Mouse (Mus musculus) lung, embryonic 16.5 days (tissue): Measurements from ENCODE around the gene Lrrc42. TPM values are rescaled to one million over a fixed set of nuclear protein-coding genes. Genes with fewer than 3 reads are reported as not detected.

Experiments
- ATAC-seq: fragments of 200-750 bp; cut with Nextera tagmentation; 2 replicates; pipeline ENCODE4 v1.8.0; 2017; ENCODE audit warnings: low read depth, mild to moderate bottlenecking, moderate library complexity
- H3K27ac ChIP-seq: fragments of 300-500 bp; sonication (generic); 2 replicates; pipeline ENCODE4 v1.5.1; 2014; ENCODE audit warnings: mild to moderate bottlenecking, control low read depth, low read length
- H3K27me3 ChIP-seq: fragments of 300-500 bp; sonication (generic); 2 replicates; pipeline ENCODE4 v1.6.1; 2014; ENCODE audit warnings: low read depth, low read length, mixed read lengths; ENCODE audit not compliant: control insufficient read depth, insufficient read depth
- H3K36me3 ChIP-seq: fragments of 300-500 bp; sonication (generic); 2 replicates; pipeline ENCODE4 v1.6.1; 2014; ENCODE audit warnings: low read length; ENCODE audit not compliant: control insufficient read depth, insufficient read depth
- H3K4me1 ChIP-seq: fragments of 300-500 bp; sonication (generic); replicated peaks from 2 replicates; pipeline ENCODE4 v1.6.1; 2014; ENCODE audit warnings: low read length, mixed read lengths; ENCODE audit not compliant: control insufficient read depth, insufficient read depth
- H3K4me2 ChIP-seq: fragments of 300-500 bp; sonication (generic); 2 replicates; pipeline ENCODE4 v1.6.1; 2014; ENCODE audit warnings: low read depth, low read length, control low read depth
- H3K4me3 ChIP-seq: fragments of 300-500 bp; sonication (generic); 2 replicates; pipeline ENCODE4 v1.5.1; 2014; ENCODE audit warnings: mild to moderate bottlenecking, low read length, control low read depth
- H3K9ac ChIP-seq: fragments of 300-500 bp; sonication (generic); 2 replicates; pipeline ENCODE4 v1.6.1; 2014; ENCODE audit warnings: low read length, control low read depth
- H3K9me3 ChIP-seq: fragments of 300-500 bp; sonication (generic); 2 replicates; pipeline ENCODE4 v1.6.1; 2016; ENCODE audit warnings: low read length; ENCODE audit not compliant: control insufficient read depth
- WGBS: fragments of 180-500 bp; shearing (Covaris S2); extraction: QIAGEN DNeasy Blood & Tissue Kit; methylation state at CpG from one replicate; pipeline ENCODE4 v1.1.7; 2014; 5-methylcytosine and 5-hydroxymethylcytosine counted together
- polyA plus RNA-seq: library from polyadenylated mRNA; unstranded; fragments of >200 nt; fragmentation: Nextera tagmentation; extraction: Ambion mirVana; gene quantifications from 2 replicates; pipeline ENCODE4 v1.2.1, GENCODE M21; 2015

The Lrrc42 gene
- polyA plus RNA-seq, 1 experiment from 2014 or later = 71.2 TPM

DNA sequence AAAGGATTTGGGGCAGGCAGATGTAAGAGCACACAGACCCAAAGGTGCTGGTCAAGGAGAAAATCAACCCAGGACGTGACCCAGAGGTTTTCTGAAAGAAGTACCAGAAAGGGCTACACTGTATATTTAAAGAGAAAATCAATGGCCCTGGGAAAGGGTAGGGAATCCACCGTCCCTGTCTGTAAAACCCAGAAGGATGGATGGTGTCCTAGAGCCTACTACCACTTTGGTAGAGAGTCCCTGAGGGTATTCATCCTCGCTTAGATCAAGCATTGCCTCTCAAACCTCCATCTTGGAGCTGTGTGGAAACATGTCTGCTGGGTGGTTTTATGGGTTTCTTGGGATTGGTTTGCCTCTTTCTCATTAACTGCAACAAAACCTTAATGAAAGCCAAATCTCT lies 1.1 kb upstream of the Lrrc42 start:
- Histone ChIP-seq H3K9me3 (no peaks in the 10 kb centered on the region), H3K4me2 (peak overlapping the region; percentile 73), H3K4me3 (peak overlapping the region; percentile 85), H3K36me3 (no peaks in the 10 kb centered on the region), H3K9ac (peak overlapping the region; percentile 91), H3K27ac (peak overlapping the region; percentile 46; the same call in 1 of the 2 replicates), H3K4me1 (peaks cover 23% of the 10 kb centered on the region), H3K27me3 (no peaks in the 10 kb centered on the region)
- 17% methylated on average over 3 of the region's 3 CpGs for WGBS
- no peak for ATAC-seq

DNA sequence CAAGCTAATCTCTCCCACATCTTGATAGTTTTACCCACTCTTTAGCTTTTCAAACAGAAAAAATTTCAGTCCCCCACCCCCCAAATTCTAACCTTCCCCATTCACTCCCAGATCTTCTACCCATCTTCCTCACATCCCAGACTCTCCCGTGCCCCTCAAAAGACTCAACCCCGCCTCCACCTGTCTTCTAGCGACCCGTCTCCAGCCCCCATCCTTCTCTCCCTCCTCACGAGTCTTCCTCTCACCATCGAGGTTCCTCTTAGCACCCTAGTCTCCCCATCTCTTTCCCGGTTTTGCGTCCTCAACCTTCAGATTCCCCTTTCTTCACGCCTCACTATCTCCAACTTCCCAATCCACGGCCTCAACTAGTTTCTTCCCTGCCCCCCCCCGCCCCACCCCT lies 810 bp downstream of the Lrrc42 start:
- H3K4me1 ChIP-seq = peaks cover 28% of the 10 kb centered on the region
- WGBS = 0% methylated on average over 11 of the region's 11 CpGs
- H3K27me3 ChIP-seq = no peaks in the 10 kb centered on the region
- H3K9ac ChIP-seq = peak overlapping the region; percentile 85
- peak overlapping the region; percentile 87 for H3K4me2 ChIP-seq
- H3K27ac ChIP-seq = peak overlapping the region; percentile 85; the same call in 1 of the 2 replicates
- H3K4me3 ChIP-seq = peak overlapping the region; percentile 85
- H3K9me3 ChIP-seq = no peaks in the 10 kb centered on the region
- ATAC-seq = no peak
- H3K36me3 ChIP-seq = no peaks in the 10 kb centered on the region

DNA sequence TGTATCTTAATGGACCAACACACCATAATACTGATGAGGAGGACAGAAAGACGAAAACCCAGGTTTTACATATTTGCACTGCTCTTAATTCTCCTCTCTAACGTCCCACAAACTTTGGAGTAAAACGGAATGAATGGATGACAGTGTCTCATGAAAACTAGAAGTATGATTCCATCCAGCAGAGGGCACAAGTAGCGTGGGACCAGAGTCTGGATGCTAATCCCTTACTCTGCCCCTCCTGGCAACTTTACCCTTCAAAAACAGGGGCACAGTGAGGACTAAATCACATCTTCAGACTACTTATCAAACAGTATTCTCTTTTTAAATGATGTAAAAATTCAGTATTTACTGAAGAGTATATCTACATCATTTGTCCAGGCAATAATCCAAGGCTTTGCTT lies 2.8 kb downstream of the Lrrc42 start:
- H3K9ac ChIP-seq = no peak overlapping the region
- 18% methylated on average over 4 of the region's 4 CpGs for WGBS
- no peak overlapping the region for H3K4me2 ChIP-seq
- ATAC-seq = no peak
- H3K27me3 ChIP-seq = no peaks in the 10 kb centered on the region
- H3K4me1 ChIP-seq = peaks cover 40% of the 10 kb centered on the region
- no peaks in the 10 kb centered on the region for H3K9me3 ChIP-seq
- no peaks in the 10 kb centered on the region for H3K36me3 ChIP-seq
- H3K27ac ChIP-seq = no peak overlapping the region
- H3K4me3 ChIP-seq = no peak overlapping the region

DNA sequence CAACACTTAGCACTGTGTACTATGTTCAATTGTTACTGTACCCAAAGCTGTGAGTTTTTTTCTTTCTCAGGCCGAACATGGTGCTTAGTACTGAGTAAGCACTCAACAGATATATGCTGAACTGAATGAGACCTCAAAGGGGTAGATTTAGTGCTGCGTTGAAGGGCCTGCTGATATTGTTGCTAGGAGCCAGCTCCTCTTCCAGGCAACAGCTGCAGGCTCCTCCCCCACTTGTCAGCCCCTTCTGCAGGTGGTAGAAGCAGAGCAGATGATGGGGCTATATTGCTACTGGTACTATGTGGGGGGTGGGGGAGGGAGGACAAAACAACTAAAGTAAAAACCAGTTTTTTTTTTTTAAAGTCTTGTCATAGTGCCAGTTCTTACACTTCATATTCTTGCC lies 3.9 kb downstream of the Lrrc42 start:
- H3K4me1 ChIP-seq = peaks cover 45% of the 10 kb centered on the region
- 40% methylated on average over 2 of the region's 2 CpGs for WGBS
- no peak overlapping the region for H3K4me3 ChIP-seq
- H3K9me3 ChIP-seq = no peaks in the 10 kb centered on the region
- ATAC-seq = no peak
- H3K4me2 ChIP-seq = no peak overlapping the region
- H3K27me3 ChIP-seq = no peaks in the 10 kb centered on the region
- H3K27ac ChIP-seq = peak overlapping the region; percentile 6; the same call in 1 of the 2 replicates
- H3K9ac ChIP-seq = no peak overlapping the region
- H3K36me3 ChIP-seq = no peaks in the 10 kb centered on the region

DNA sequence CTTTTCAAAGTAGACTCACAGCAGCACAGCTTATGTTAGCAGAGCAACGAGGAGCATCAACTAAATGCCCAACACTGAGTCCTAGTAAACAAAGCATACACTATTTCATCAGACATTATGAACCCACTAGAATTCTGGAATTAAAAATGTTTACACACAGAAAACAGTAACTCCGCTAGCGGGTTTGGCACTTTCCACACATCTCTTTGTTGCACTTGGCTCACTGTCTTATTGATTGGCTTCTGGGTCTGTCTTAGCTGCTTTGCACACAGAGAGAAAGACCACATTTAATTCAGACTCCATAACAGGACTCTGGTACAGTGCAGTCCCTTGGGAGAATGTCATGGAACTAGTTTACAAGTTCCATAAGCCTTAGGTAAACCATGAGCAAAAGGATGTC lies 5.3 kb downstream of the Lrrc42 start:
- no peak for ATAC-seq
- no peaks in the 10 kb centered on the region for H3K27me3 ChIP-seq
- 73% methylated on average over 3 of the region's 3 CpGs for WGBS
- H3K4me1 ChIP-seq = peaks cover 42% of the 10 kb centered on the region
- no peak overlapping the region for H3K4me2 ChIP-seq
- H3K4me3 ChIP-seq = no peak overlapping the region
- peaks cover 1% of the 10 kb centered on the region; the same call in 1 of the 2 replicates for H3K36me3 ChIP-seq
- no peak overlapping the region for H3K27ac ChIP-seq
- no peak overlapping the region for H3K9ac ChIP-seq
- H3K9me3 ChIP-seq = no peaks in the 10 kb centered on the region

DNA sequence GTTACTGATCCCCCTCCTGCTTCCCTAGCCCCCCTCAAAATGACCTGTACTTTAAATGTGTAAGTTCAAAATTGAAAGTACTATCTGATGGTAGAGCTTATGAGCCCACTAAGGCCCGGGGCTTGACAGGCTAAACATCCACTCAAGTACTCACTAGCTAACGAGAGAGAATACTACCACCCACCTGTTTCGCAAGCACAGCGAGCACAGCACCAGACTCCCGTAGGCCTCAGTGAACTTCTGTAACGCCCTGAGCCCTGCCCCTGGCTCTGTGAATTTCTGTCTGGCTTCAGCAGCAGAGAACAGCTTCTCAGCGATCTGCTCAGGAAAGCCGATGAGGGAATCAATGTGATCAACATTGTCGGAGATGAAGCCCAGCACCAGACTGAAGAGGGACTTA lies 6.2 kb downstream of the Lrrc42 start:
- Histone ChIP-seq H3K9me3 (no peaks in the 10 kb centered on the region), H3K4me3 (no peak overlapping the region), H3K4me1 (peaks cover 38% of the 10 kb centered on the region), H3K9ac (no peak overlapping the region), H3K27me3 (no peaks in the 10 kb centered on the region), H3K27ac (no peak overlapping the region), H3K4me2 (no peak overlapping the region), H3K36me3 (peaks cover 6% of the 10 kb centered on the region)
- WGBS = 67% methylated on average over 9 of the region's 9 CpGs
- no peak for ATAC-seq

DNA sequence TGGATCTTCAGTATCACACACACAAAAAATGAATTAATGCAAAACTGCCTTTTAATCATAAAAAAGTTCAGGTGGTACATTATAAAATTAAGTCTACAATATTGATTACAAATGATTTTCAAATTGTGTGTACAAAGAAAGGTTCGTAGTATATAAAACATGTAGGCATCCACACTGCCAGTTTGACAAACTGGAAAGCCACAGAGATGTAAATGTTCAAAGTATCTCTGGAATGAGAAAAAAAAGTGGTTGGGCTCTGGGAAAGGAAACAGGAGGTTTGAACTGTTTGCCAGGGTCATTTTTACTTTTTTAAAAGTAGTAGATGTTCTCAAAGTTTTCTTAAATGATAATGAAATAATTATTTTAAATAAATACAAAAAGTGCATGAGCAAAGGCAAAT lies 7.3 kb downstream of the Lrrc42 start:
- no peak overlapping the region for H3K4me2 ChIP-seq
- H3K36me3 ChIP-seq = peaks cover 9% of the 10 kb centered on the region
- H3K4me1 ChIP-seq = peaks cover 34% of the 10 kb centered on the region
- no peak overlapping the region for H3K9ac ChIP-seq
- no peak for ATAC-seq
- H3K9me3 ChIP-seq = no peaks in the 10 kb centered on the region
- H3K4me3 ChIP-seq = no peak overlapping the region
- no peaks in the 10 kb centered on the region for H3K27me3 ChIP-seq
- WGBS = 31% methylated on average over 1 of the region's 1 CpGs
- peak overlapping the region; percentile 74; the same call in 1 of the 2 replicates for H3K27ac ChIP-seq

DNA sequence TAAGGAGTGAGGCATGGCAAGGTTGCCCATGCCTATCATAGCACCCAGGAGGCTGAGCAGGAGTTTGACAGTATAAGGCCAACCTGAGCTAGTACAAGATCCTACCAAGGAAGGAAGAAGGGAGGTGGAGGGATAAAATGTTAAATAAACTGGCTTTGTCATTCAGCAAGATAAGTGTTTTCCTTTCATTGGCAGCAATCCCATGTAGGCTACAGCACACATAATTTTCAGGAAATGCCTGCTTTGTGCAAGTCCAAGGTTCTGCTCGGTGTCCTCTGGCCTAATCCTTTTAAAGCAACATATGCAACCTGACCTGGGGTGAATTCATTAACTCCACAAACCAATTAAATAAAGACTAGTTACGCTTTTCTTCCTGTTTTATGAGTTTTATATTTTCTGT lies 8.0 kb downstream of the Lrrc42 start:
- Histone ChIP-seq H3K4me2 (no peak overlapping the region), H3K27ac (peak overlapping the region; percentile 74), H3K9ac (no peak overlapping the region), H3K4me3 (no peak overlapping the region), H3K27me3 (no peaks in the 10 kb centered on the region), H3K36me3 (peaks cover 14% of the 10 kb centered on the region), H3K4me1 (peaks cover 33% of the 10 kb centered on the region), H3K9me3 (no peaks in the 10 kb centered on the region)
- WGBS = 36% methylated on average over 2 of the region's 2 CpGs
- no peak; the same call in 1 of the 2 replicates for ATAC-seq

DNA sequence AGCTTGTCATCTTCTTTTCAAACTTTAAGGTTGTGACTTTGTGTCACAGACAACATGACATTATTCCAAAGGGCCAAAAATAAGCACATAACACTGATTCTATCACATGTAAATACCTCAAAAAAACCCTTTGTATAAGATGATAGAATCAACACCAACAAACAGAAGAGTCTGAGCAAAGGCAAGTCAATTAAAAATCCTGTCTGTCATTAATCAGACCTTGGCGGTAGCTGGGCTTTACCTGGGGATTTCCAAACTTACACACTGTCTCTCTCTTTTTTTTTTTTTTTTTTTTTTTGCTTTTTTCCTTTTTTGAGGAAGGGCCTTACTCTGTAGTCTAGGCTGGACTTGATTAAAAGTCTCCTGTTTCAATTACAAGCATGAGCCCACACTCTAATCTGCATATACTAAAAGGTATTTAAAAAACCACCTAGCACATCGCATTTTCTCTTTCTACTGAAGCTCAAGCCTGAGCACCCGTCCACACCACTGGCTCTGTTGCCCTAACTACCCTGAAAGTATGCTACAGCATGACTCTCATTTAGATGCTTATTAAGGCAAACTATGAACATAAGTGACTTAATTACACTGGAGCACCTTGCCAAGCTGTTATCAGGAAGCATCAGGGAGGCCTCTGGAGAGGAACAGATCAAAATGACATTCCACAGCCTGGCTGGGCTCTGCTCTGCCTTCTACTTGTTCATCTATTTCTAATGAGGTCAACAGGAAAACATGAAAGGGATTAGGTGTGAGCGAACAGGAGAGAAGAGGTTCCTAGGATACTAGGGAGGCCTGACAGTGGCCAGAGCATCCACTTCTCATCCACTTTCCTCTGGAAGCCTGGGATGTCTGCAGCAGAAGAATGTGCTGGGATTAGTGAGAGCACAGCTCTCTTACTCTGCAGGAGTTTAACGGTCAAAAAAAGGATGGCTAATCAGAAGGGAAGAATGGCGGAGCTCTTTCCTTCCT lies 9.7 kb downstream of the Lrrc42 start:
- Histone ChIP-seq H3K9me3 (no peaks in the 10 kb centered on the region), H3K4me3 (no peak overlapping the region), H3K4me2 (no peak overlapping the region), H3K27me3 (no peaks in the 10 kb centered on the region), H3K27ac (no peak overlapping the region), H3K4me1 (peaks cover 21% of the 10 kb centered on the region), H3K36me3 (peaks cover 17% of the 10 kb centered on the region), H3K9ac (no peak overlapping the region)
- ATAC-seq = no peak
- 73% methylated on average over 6 of the region's 6 CpGs for WGBS
